Mouse (Mus musculus): Measurements from ENCODE around the gene Wnt5a. TPM values are rescaled to one million over a fixed set of nuclear protein-coding genes. Genes with fewer than 3 reads are reported as not detected.

Wnt5a gene
- polyA plus RNA-seq, 1 experiment: 7.4 TPM

- 58% methylated on average over 7 of the region's 7 CpGs for WGBS
- Histone ChIP-seq H3K36me3 (ENCODE audit: control insufficient read depth, insufficient read depth, low read length) (no peaks in the 10 kb centered on the region), H3K4me3 (ENCODE audit: low read depth, low read length) (no peak overlapping the region), H3K4me1 (ENCODE audit: control insufficient read depth, insufficient read depth, insufficient read length, low read length) (no peaks in the 10 kb centered on the region), H3K27me3 (ENCODE audit: control insufficient read depth, insufficient read depth, low read length) (no peaks in the 10 kb centered on the region), H3K27ac (ENCODE audit: insufficient read depth, low read depth, low read length) (no peak overlapping the region)
- no peak for TF ChIP-seq POLR2A (IDR thresholded peaks at IDR 0.05; ENCODE audit: low read depth, low read length)
- no peak for TF ChIP-seq CTCF (IDR thresholded peaks at IDR 0.05; ENCODE audit: extremely low read depth, insufficient read length, insufficient replicate concordance, low read depth, low read length)
Measured at GRCm38 (mm10) chr14:28475421-28475820, 29.1 kb upstream of the Wnt5a start.

- H3K36me3 ChIP-seq (ENCODE audit: control insufficient read depth, insufficient read depth, low read length): no peaks in the 10 kb centered on the region
- no peak overlapping the region for H3K27ac ChIP-seq (ENCODE audit: insufficient read depth, low read depth, low read length)
- TF ChIP-seq POLR2A (IDR thresholded peaks at IDR 0.05; ENCODE audit: low read depth, low read length) (no peak), CTCF (IDR thresholded peaks at IDR 0.05; ENCODE audit: extremely low read depth, insufficient read length, insufficient replicate concordance, low read depth, low read length) (no peak)
- no peak overlapping the region for H3K4me3 ChIP-seq (ENCODE audit: low read depth, low read length)
- no peaks in the 10 kb centered on the region for H3K4me1 ChIP-seq (ENCODE audit: control insufficient read depth, insufficient read depth, insufficient read length, low read length)
- H3K27me3 ChIP-seq (ENCODE audit: control insufficient read depth, insufficient read depth, low read length): no peaks in the 10 kb centered on the region
- WGBS: 66% methylated on average over 3 of the region's 3 CpGs
Measured at GRCm38 (mm10) chr14:28476746-28477145, 27.8 kb upstream of the Wnt5a start.

DNA sequence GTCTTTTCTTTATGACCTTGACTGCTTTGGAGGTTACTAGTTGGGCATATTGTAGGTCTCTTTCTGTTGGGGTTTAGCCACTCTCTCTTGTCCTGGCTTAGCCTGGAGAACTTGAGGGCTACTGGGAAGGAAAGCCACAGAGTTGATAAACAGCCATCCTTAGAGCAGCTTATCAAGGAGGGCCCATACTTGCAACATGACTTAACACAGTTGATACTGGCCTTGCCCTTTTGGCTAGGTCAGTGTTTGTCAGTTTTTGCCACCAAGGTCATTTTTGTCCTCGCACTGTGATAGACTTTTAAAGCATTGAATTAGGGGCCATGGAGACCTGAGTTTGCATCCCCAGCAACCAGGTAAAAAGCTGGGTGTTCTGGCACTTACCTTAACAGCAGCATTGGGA is 23.7 kb upstream of the Wnt5a start:
- Histone ChIP-seq H3K36me3 (ENCODE audit: control insufficient read depth, insufficient read depth, low read length) (no peaks in the 10 kb centered on the region), H3K27me3 (ENCODE audit: control insufficient read depth, insufficient read depth, low read length) (no peaks in the 10 kb centered on the region), H3K4me1 (ENCODE audit: control insufficient read depth, insufficient read depth, insufficient read length, low read length) (no peaks in the 10 kb centered on the region), H3K4me3 (ENCODE audit: low read depth, low read length) (no peak overlapping the region), H3K27ac (ENCODE audit: insufficient read depth, low read depth, low read length) (no peak overlapping the region)
- 50% methylated on average over 1 of the region's 1 CpGs for WGBS
- TF ChIP-seq POLR2A (IDR thresholded peaks at IDR 0.05; ENCODE audit: low read depth, low read length) (no peak), CTCF (IDR thresholded peaks at IDR 0.05; ENCODE audit: extremely low read depth, insufficient read length, insufficient replicate concordance, low read depth, low read length) (no peak)

- WGBS: 92% methylated on average over 4 of the region's 4 CpGs
- TF ChIP-seq POLR2A (IDR thresholded peaks at IDR 0.05; ENCODE audit: low read depth, low read length) (no peak), CTCF (IDR thresholded peaks at IDR 0.05; ENCODE audit: extremely low read depth, insufficient read length, insufficient replicate concordance, low read depth, low read length) (no peak)
- Histone ChIP-seq H3K4me1 (ENCODE audit: control insufficient read depth, insufficient read depth, insufficient read length, low read length) (no peaks in the 10 kb centered on the region), H3K36me3 (ENCODE audit: control insufficient read depth, insufficient read depth, low read length) (no peaks in the 10 kb centered on the region), H3K27ac (ENCODE audit: insufficient read depth, low read depth, low read length) (no peak overlapping the region), H3K27me3 (ENCODE audit: control insufficient read depth, insufficient read depth, low read length) (no peaks in the 10 kb centered on the region), H3K4me3 (ENCODE audit: low read depth, low read length) (no peak overlapping the region)
Measured at GRCm38 (mm10) chr14:28493806-28494205, 10.7 kb upstream of the Wnt5a start.

DNA sequence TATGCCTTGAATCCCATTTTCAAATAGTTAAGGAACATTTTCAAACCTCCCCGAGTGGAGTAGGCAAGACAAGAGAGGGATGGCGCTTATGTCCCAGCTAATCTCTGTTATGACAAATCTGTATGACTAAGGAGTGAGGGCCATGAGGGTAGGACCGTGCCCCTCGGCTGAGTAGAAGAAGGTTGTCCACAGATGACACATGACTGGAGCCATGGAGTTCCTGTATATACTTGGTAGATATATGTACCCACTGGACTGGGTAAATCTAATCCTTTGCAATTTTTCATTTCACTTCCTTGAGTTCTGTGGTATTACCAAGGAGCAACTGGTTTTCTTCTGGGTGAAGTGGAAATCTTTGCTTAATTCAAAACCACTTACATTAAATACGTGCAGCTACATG is 10.3 kb upstream of the Wnt5a start:
- TF ChIP-seq POLR2A (IDR thresholded peaks at IDR 0.05; ENCODE audit: low read depth, low read length): no peak
- no peak for TF ChIP-seq CTCF (IDR thresholded peaks at IDR 0.05; ENCODE audit: extremely low read depth, insufficient read length, insufficient replicate concordance, low read depth, low read length)
- no peak overlapping the region for H3K27ac ChIP-seq (ENCODE audit: insufficient read depth, low read depth, low read length)
- H3K27me3 ChIP-seq (ENCODE audit: control insufficient read depth, insufficient read depth, low read length): no peaks in the 10 kb centered on the region
- H3K4me1 ChIP-seq (ENCODE audit: control insufficient read depth, insufficient read depth, insufficient read length, low read length): no peaks in the 10 kb centered on the region
- H3K36me3 ChIP-seq (ENCODE audit: control insufficient read depth, insufficient read depth, low read length): no peaks in the 10 kb centered on the region
- H3K4me3 ChIP-seq (ENCODE audit: low read depth, low read length): no peak overlapping the region
- WGBS: 87% methylated on average over 5 of the region's 5 CpGs

DNA sequence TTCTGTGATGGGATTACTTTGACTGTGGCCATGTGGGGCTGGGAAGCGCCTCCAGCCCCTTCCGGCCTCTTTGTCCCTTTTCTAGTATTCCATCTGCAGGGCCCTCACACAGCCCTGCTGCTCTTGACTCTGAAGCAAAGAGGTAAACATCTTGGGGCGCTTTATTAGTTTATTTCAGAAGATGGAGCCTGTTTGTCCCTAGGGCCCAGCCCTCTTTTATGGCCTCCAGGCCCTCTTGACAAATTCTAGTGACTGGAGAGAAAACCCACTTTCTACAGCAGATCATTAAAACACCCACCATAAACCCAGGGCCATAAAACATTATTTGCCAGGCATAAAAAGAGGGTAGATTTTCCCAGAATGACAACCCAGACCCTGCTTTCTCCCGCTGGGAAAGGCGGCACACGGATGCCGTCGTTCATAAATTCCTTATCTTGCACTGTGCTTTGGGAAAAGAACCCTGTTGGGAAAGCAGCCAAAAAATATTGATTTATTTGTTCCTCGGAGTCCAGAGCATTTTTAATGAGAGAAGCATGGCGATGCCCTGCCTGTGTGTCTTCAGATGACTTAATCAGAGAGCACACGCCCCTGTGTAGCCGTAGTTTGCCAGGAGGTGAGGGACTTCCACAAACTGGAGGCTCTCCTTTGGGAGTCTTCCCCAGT is 3.2 kb upstream of the Wnt5a start:
- TF ChIP-seq CTCF (IDR thresholded peaks at IDR 0.05; ENCODE audit: extremely low read depth, insufficient read length, insufficient replicate concordance, low read depth, low read length): no peak
- no peak for TF ChIP-seq POLR2A (IDR thresholded peaks at IDR 0.05; ENCODE audit: low read depth, low read length)
- H3K4me3 ChIP-seq (ENCODE audit: low read depth, low read length): no peak overlapping the region
- no peak overlapping the region for H3K27ac ChIP-seq (ENCODE audit: insufficient read depth, low read depth, low read length)
- no peaks in the 10 kb centered on the region for H3K36me3 ChIP-seq (ENCODE audit: control insufficient read depth, insufficient read depth, low read length)
- peaks cover 4% of the 10 kb centered on the region; the same call in 1 of the 2 replicates for H3K4me1 ChIP-seq (ENCODE audit: control insufficient read depth, insufficient read depth, insufficient read length, low read length)
- WGBS: 22% methylated on average over 12 of the region's 12 CpGs
- H3K27me3 ChIP-seq (ENCODE audit: control insufficient read depth, insufficient read depth, low read length): peaks cover 22% of the 10 kb centered on the region

GRCm38 (mm10) chr14:28503276-28503675 is 1.3 kb upstream of the Wnt5a start:
- peaks cover 5% of the 10 kb centered on the region; the same call in 1 of the 2 replicates for H3K4me1 ChIP-seq (ENCODE audit: control insufficient read depth, insufficient read depth, insufficient read length, low read length)
- H3K27ac ChIP-seq (ENCODE audit: insufficient read depth, low read depth, low read length): no peak overlapping the region
- WGBS: 91% methylated on average over 2 of the region's 2 CpGs
- no peaks in the 10 kb centered on the region for H3K36me3 ChIP-seq (ENCODE audit: control insufficient read depth, insufficient read depth, low read length)
- TF ChIP-seq CTCF (IDR thresholded peaks at IDR 0.05; ENCODE audit: extremely low read depth, insufficient read length, insufficient replicate concordance, low read depth, low read length) (no peak), POLR2A (IDR thresholded peaks at IDR 0.05; ENCODE audit: low read depth, low read length) (no peak)
- H3K4me3 ChIP-seq (ENCODE audit: low read depth, low read length): no peak overlapping the region
- H3K27me3 ChIP-seq (ENCODE audit: control insufficient read depth, insufficient read depth, low read length): peaks cover 36% of the 10 kb centered on the region
